ENCODE assay signal across 8 mouse cellular contexts in genomic region chr19:12005376-12006360, GRCm38 (mm10). TPM values are rescaled to one million over a fixed set of nuclear protein-coding genes. Genes with fewer than 3 reads are reported as not detected.
A peak's percentile ranks its signal among the peaks of the same experiment; 100 is the strongest.
DNase-seq lines count a peak whose midpoint lies in the region; ATAC-seq and TF ChIP-seq lines count a peak whose summit lies in the region.

No protein-coding gene starts in this region.

- peaks cover 23% of the 10 kb centered on the region for H3K4me1 ChIP-seq in forebrain, embryonic 12.5 days
- H3K4me1 ChIP-seq in heart, postnatal 0 days (ENCODE audit: control insufficient read depth, insufficient read depth): peaks cover 18% of the 10 kb centered on the region
- peaks cover 71% of the 10 kb centered on the region for H3K4me1 ChIP-seq in liver, embryonic 15.5 days (replicated peaks)
- no peaks in the 10 kb centered on the region for H3K4me1 ChIP-seq in neural tube, embryonic 11.5 days (ENCODE audit: control insufficient read depth, insufficient read depth, low read length)
- peaks cover 15% of the 10 kb centered on the region for H3K4me1 ChIP-seq in stomach, embryonic 16.5 days (ENCODE audit: control insufficient read depth, insufficient read depth, low read length)

- DNase-seq in CD8-positive naive resting alpha-beta T cell, adult 2 months (ENCODE audit: low read depth in 2 of 2, low spot score in 2 of 2): peak; percentile 91 to 93
- peak; percentile 96 for DNase-seq in c-Kit-positive CD71-positive TER-119-positive erythroid progenitor cells, embryonic 14.5 days (ENCODE audit: low spot score)
- peak; percentile 81 for DNase-seq in heart, postnatal 0 days (ENCODE audit: low spot score)
- peak; percentile 90 to 92 for DNase-seq in kidney, postnatal 4 days
- DNase-seq in neural tube, embryonic 11.5 days (ENCODE audit: low spot score): peak; percentile 86

- H3K4me3 ChIP-seq in forebrain, embryonic 12.5 days (replicated peaks): peak overlapping the region; percentile 60
- H3K4me3 ChIP-seq in heart, postnatal 0 days (ENCODE audit: low read depth, low read length): peak overlapping the region; percentile 73
- peak overlapping the region; percentile 79 for H3K4me3 ChIP-seq in liver, embryonic 15.5 days (replicated peaks)
- H3K4me3 ChIP-seq in neural tube, embryonic 11.5 days (ENCODE audit: low read depth, low read length): peak overlapping the region; percentile 47
- H3K4me3 ChIP-seq in stomach, embryonic 16.5 days (replicated peaks; ENCODE audit: low read length): peak overlapping the region; percentile 75

- H3K9ac ChIP-seq in forebrain, embryonic 12.5 days: peak overlapping the region; percentile 54
- peak overlapping the region; percentile 65 for H3K9ac ChIP-seq in heart, postnatal 0 days (replicated peaks; ENCODE audit: low read depth, low read length)
- peak overlapping the region; percentile 72 for H3K9ac ChIP-seq in liver, embryonic 15.5 days
- peak overlapping the region; percentile 41 for H3K9ac ChIP-seq in neural tube, embryonic 11.5 days (ENCODE audit: low read length)
- H3K9ac ChIP-seq in stomach, embryonic 16.5 days (ENCODE audit: low read length): peak overlapping the region; percentile 74

- peak; percentile 38; the same call in 1 of the 2 replicates for TF ChIP-seq EP300 in heart, postnatal 0 days (IDR thresholded peaks at IDR 0.05; ENCODE audit: low read depth)

- no peak for TF ChIP-seq CTCF in heart, postnatal 0 days (IDR thresholded peaks at IDR 0.05; ENCODE audit: low read depth)

- peak overlapping the region; percentile 71 for H3K27ac ChIP-seq in forebrain, embryonic 12.5 days
- peak overlapping the region; percentile 91 for H3K27ac ChIP-seq in heart, postnatal 0 days (ENCODE audit: low read depth)
- H3K27ac ChIP-seq in liver, embryonic 15.5 days (replicated peaks): peak overlapping the region; percentile 85
- no peak overlapping the region for H3K27ac ChIP-seq in neural tube, embryonic 11.5 days (ENCODE audit: low read depth, low read length)
- H3K27ac ChIP-seq in stomach, embryonic 16.5 days (ENCODE audit: low read length): peak overlapping the region; percentile 82

- no peaks in the 10 kb centered on the region for H3K27me3 ChIP-seq in forebrain, embryonic 12.5 days
- no peaks in the 10 kb centered on the region for H3K27me3 ChIP-seq in heart, postnatal 0 days (ENCODE audit: control insufficient read depth, insufficient read depth, low read length)
- H3K27me3 ChIP-seq in liver, embryonic 15.5 days: no peaks in the 10 kb centered on the region
- no peaks in the 10 kb centered on the region for H3K27me3 ChIP-seq in neural tube, embryonic 11.5 days (ENCODE audit: control insufficient read depth, insufficient read depth, low read length)
- H3K27me3 ChIP-seq in stomach, embryonic 16.5 days (ENCODE audit: control insufficient read depth, insufficient read depth, low read length): no peaks in the 10 kb centered on the region

- H3K9me3 ChIP-seq in forebrain, embryonic 12.5 days: no peaks in the 10 kb centered on the region
- no peaks in the 10 kb centered on the region for H3K9me3 ChIP-seq in heart, postnatal 0 days (replicated peaks; ENCODE audit: control insufficient read depth, low read length)
- no peaks in the 10 kb centered on the region for H3K9me3 ChIP-seq in liver, embryonic 15.5 days (replicated peaks)
- no peaks in the 10 kb centered on the region for H3K9me3 ChIP-seq in neural tube, embryonic 11.5 days (ENCODE audit: control insufficient read depth, low read length)
- H3K9me3 ChIP-seq in stomach, embryonic 16.5 days (replicated peaks; ENCODE audit: control insufficient read depth, low read length): no peaks in the 10 kb centered on the region

- peak overlapping the region; percentile 54 for H3K4me2 ChIP-seq in forebrain, embryonic 12.5 days
- peak overlapping the region; percentile 73 for H3K4me2 ChIP-seq in heart, postnatal 0 days (ENCODE audit: low read depth, low read length)
- H3K4me2 ChIP-seq in liver, embryonic 15.5 days: peak overlapping the region; percentile 90
- H3K4me2 ChIP-seq in neural tube, embryonic 11.5 days (ENCODE audit: low read depth): peak overlapping the region; percentile 62
- peak overlapping the region; percentile 67 for H3K4me2 ChIP-seq in stomach, embryonic 16.5 days (ENCODE audit: low read depth, low read length)

- under 1% methylated on average over 41 of the region's 41 CpGs for WGBS in forebrain, embryonic 12.5 days
- WGBS in heart, postnatal 0 days: under 1% methylated on average over 41 of the region's 41 CpGs
- WGBS in liver, embryonic 15.5 days (ENCODE audit: insufficient replicate concordance): under 1% methylated on average over 41 of the region's 41 CpGs
- under 1% methylated on average over 41 of the region's 41 CpGs for WGBS in neural tube, embryonic 11.5 days
- WGBS in stomach, embryonic 16.5 days: under 1% methylated on average over 41 of the region's 41 CpGs

- no peaks in the 10 kb centered on the region for H3K36me3 ChIP-seq in forebrain, embryonic 12.5 days (replicated peaks)
- no peaks in the 10 kb centered on the region for H3K36me3 ChIP-seq in heart, postnatal 0 days (replicated peaks; ENCODE audit: control insufficient read depth, insufficient read depth, low read length)
- H3K36me3 ChIP-seq in liver, embryonic 15.5 days (replicated peaks): no peaks in the 10 kb centered on the region
- no peaks in the 10 kb centered on the region for H3K36me3 ChIP-seq in neural tube, embryonic 11.5 days (ENCODE audit: control insufficient read depth, insufficient read depth, low read length)
- no peaks in the 10 kb centered on the region for H3K36me3 ChIP-seq in stomach, embryonic 16.5 days (ENCODE audit: control insufficient read depth, insufficient read depth, low read length)

- ATAC-seq in forebrain, embryonic 12.5 days (ENCODE audit: low FRiP score): peak; percentile 82
- ATAC-seq in heart, postnatal 0 days (ENCODE audit: insufficient read depth, low read depth): peak; percentile 77
- ATAC-seq in liver, embryonic 15.5 days (ENCODE audit: insufficient read depth): peak; percentile 70
- peak; percentile 77 for ATAC-seq in neural tube, embryonic 11.5 days (ENCODE audit: insufficient read depth, low FRiP score, low TSS enrichment)
- peak; percentile 76 for ATAC-seq in stomach, embryonic 16.5 days (ENCODE audit: insufficient read depth, low FRiP score)

RNA-seq across cellular contexts. Expression of gene Olfr1423, which starts 35.4 kb away (rescaled TPM):
- polyA plus RNA-seq in forebrain, embryonic 12.5 days (2016; fragmentation: Nextera tagmentation; extraction: Ambion mirVana): 0.04 TPM in 1 of 2 replicates, not detected in the other
- not detected in 2 replicates for total RNA-seq in heart, postnatal 0 days (2014; rRNA removed; ENCODE audit: low replicate concordance)
- polyA plus RNA-seq in heart, postnatal 0 days (2015; fragmentation: Nextera tagmentation; extraction: Ambion mirVana): not detected in 2 replicates
- 0.01 TPM in 1 of 2 replicates, not detected in the other for polyA plus RNA-seq in liver, embryonic 15.5 days (2015; fragmentation: Nextera tagmentation; extraction: Ambion mirVana)
- polyA plus RNA-seq in neural tube, embryonic 11.5 days (2014; fragmentation: Nextera tagmentation; extraction: Ambion mirVana): not detected in 2 replicates
- polyA plus RNA-seq in stomach, embryonic 16.5 days (2015; fragmentation: Nextera tagmentation; extraction: Ambion mirVana): 0.03 TPM in 1 of 2 replicates, not detected in the other

RNA-seq across cellular contexts. Expression of gene Osbp, which starts 39.9 kb away (rescaled TPM):
- 5.8 and 6.3 TPM in 2 replicates for polyA plus RNA-seq in forebrain, embryonic 12.5 days (2016; fragmentation: Nextera tagmentation; extraction: Ambion mirVana)
- 32.7 and 43.2 TPM in 2 replicates for total RNA-seq in heart, postnatal 0 days (2014; rRNA removed; ENCODE audit: low replicate concordance)
- polyA plus RNA-seq in heart, postnatal 0 days (2015; fragmentation: Nextera tagmentation; extraction: Ambion mirVana): 4.7 and 5.1 TPM in 2 replicates
- 1.9 and 2.0 TPM in 2 replicates for polyA plus RNA-seq in liver, embryonic 15.5 days (2015; fragmentation: Nextera tagmentation; extraction: Ambion mirVana)
- 6.6 and 6.7 TPM in 2 replicates for polyA plus RNA-seq in neural tube, embryonic 11.5 days (2014; fragmentation: Nextera tagmentation; extraction: Ambion mirVana)
- 4.1 and 4.6 TPM in 2 replicates for polyA plus RNA-seq in stomach, embryonic 16.5 days (2015; fragmentation: Nextera tagmentation; extraction: Ambion mirVana)

RNA-seq across cellular contexts. Expression of gene Olfr1424, which starts 56.8 kb away (rescaled TPM):
- polyA plus RNA-seq in forebrain, embryonic 12.5 days (2016; fragmentation: Nextera tagmentation; extraction: Ambion mirVana): not detected in 2 replicates
- total RNA-seq in heart, postnatal 0 days (2014; rRNA removed; ENCODE audit: low replicate concordance): not detected in 2 replicates
- not detected in 2 replicates for polyA plus RNA-seq in heart, postnatal 0 days (2015; fragmentation: Nextera tagmentation; extraction: Ambion mirVana)
- polyA plus RNA-seq in liver, embryonic 15.5 days (2015; fragmentation: Nextera tagmentation; extraction: Ambion mirVana): not detected in 2 replicates
- not detected in 2 replicates for polyA plus RNA-seq in neural tube, embryonic 11.5 days (2014; fragmentation: Nextera tagmentation; extraction: Ambion mirVana)
- not detected in 2 replicates for polyA plus RNA-seq in stomach, embryonic 16.5 days (2015; fragmentation: Nextera tagmentation; extraction: Ambion mirVana)
